Mouse (Mus musculus) erythroblast, adult 5-6 weeks (primary cell): ENCODE measurements around the gene Tcf25. TPM values are rescaled to one million over a fixed set of nuclear protein-coding genes. Genes with fewer than 3 reads are reported as not detected.
A peak's percentile ranks its signal among the peaks of the same experiment; 100 is the strongest.
"Not testable (repeated sequence)": the region's sequence is repeated elsewhere in the genome, so short reads cannot be mapped to it uniquely, and the experiment has no call there.

ENCODE experiments used
- ATAC-seq: replicated peaks from 2 replicates; pipeline ENCODE4 v1.8.0; 2016; ENCODE audit warnings: moderate number of reproducible peaks, mild to moderate bottlenecking, moderate TSS enrichment, inconsistent platforms; ENCODE audit not compliant: poor library complexity, low FRiP score, severe bottlenecking
- total RNA-seq, 2 experiments: library from RNA; stranded (forward) in 1 of 2; stranded (reverse) in 1 of 2; fragments of 150-400 nt in 1 of 2; fragments of 200-764, 138-1000 nt in 1 of 2; gene quantifications; 2 replicates each; pipeline versions ENCODE4 v1.2.3 to v1.2.4; 2015 to 2017; ENCODE audit warnings: low replicate concordance in 2 of 2

Gene Tcf25
- total RNA-seq, 2 experiments from 2014 or later = 19.5 to 45.0 TPM

DNA sequence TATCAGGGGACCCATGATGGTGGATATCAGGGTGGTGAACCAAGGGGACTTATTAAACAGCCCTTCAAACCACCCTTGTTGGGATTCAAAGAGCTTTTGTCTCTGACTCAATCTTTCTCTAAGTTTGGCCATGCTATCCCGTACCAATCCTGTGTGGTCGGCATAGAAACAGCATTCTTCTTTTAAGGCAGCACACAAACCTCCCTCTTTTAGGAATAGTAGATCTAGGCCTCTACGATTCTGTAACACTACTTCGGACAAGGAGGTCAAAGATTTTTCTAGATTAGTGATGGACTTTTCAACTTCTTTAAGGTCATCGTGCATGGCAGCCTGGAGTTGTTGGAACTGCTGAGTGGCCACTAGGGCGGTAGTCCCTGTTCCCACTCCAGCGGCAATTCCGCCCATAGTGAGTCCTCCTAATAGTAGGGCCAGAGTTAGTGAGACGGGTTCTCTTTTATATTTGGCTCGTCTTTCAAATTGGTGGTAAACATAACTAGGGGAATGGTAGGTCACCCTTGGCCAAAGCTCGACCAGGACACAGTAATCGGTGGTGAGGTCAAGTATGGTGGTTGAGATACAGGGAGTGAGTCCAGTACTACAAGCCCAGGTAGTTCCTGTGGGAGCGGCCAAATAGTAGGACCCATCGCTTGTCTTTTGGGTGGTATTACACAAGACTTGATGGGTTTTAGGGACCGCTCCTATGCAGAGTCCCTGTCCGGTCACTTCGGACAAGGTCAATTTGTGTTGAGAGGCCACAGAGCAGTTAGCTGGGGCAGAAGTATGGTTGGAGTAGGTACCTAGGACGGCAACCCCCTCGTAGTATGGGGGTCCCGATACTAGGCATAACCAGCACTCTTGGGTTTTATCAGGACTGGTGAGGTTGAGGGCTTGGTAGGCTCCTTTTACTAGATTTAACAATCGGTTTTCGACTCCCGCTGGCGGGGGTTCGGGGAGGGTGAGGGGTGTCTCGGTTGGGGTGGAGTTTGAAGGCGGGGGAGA is 53.3 kb downstream of the Tcf25 start:
- ATAC-seq = no peak

GRCm38 (mm10) chr8:123427639-123428275 is 54.2 kb downstream of the Tcf25 start:
- no peak for ATAC-seq

DNA sequence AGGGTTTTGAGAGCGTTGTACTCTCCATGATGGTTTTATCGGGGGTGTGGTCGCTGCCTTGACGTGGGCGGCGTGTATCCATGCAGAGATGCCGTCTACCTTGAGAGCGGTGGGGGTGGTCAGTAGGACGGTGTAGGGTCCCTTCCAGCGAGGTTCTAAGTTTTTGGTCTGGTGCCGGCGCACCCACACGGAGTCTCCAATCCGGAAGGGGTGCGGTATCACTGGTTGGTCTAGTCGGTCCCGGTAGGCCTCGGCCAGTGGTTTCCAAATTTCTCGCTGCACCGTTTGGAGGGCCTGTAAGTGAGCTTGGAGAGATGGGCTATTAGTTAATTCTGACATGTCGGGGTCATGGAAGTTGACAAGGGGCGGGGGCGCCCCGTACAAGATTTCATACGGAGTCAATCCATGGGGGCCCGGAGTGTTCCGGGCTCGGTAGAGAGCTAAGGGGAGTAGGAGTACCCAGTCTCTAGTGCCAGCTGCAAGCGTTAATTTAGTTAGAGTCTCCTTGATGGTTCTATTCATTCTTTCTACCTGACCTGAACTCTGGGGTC is 54.9 kb downstream of the Tcf25 start:
- ATAC-seq = no peak

DNA sequence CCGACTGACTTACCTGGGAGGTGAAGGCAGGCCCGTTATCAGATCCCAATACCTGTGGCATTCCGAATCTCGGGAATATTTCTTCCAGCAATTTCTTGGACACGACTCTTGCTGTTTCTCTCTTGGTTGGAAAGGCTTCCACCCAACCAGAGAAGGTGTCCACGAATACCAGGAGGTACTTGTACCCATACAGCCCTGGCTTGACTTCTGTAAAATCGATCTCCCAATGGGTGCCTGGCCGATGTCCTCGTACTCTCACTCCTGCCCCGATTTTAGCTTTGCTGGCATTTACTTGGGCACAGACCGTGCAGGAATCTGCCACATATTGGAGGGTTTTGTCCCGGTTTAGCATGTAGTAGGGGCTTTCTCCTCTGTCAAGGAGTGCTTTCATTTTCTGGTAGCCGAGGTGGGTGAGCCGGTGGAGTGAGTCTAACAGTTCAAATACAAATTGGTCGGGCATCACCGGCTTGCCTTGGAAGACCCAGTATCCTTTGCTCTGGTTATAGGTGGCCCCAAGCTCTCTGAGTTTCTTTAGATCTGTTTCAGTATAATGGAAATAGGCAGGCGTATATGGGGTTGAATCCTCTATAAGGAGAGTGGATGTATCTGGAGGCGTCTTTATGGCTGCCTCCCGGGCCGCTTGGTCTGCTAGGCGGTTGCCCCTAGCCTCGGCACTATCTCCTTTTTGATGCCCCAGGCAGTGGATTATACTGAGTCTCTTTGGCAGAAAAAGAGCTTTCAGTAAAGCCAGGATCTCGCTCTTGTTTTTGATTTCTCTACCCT is 55.6 kb downstream of the Tcf25 start:
- no peak for ATAC-seq

DNA sequence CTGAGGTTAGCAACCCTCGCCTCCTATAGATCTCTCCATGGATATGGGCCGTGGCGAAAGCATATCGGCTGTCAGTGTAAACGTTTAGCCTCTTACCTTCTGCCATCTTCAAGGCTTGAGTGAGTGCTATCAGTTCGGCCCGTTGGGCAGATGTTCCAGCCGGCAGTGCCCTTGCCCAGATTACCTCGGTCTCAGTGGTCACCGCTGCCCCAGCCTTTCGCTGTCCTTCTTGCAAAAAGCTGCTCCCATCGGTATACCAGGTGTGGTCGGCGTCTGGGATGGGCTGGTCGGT is 56.1 kb downstream of the Tcf25 start:
- ATAC-seq = not testable (repeated sequence)

DNA sequence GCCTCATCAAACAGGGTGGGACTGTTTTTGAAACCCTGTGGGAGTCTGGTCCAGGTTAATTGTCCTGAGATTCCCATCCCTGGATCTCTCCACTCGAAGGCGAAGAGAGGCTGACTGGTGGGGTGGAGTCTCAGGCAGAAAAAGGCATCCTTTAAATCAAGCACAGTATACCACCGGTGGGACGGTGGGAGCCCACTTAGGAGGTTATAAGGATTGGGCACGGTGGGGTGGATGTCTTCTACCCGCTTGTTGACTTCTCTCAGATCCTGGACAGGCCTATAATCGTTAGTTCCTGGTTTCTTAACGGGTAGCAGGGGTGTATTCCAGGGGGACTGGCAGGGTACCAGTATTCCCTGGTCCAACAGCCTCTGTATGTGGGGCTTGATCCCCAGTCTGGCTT is 57.4 kb downstream of the Tcf25 start:
- not testable (repeated sequence) for ATAC-seq

DNA sequence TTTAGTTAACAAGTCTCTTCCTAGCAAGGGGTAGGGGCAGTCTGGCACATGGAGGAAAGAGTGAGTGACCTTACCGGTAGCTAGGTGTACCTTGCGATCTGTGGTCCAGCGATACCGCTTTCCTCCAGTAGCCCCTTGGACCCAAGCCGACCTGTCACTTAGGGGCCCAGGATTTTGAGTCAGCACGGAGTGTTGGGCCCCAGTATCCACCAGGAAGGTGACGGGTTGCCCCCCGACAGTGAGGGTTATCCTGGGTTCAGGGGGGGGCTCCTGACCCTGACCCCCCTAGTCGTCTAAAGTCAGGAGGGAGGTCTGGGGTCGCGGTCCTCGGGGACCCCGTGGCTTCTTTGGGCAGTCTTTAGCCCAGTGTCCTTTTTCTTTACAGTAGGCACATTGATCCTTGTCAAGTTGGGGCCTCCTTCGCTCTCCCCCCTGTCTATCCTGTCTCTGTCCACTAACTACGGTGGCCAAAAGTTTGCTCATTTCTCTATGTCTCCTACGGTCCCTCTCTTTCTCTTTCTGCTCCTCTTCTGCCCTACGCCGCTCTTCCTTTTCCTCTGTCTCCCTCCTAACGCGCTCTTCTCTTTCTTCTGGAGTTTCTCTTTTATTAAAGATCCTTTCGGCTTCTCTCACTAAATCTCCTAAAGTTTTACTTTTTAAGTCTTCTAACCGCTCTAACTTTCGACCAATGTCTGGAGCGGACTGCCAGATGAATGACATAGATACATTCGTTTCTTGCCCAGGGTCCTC is 58.2 kb downstream of the Tcf25 start:
- ATAC-seq = no peak

DNA sequence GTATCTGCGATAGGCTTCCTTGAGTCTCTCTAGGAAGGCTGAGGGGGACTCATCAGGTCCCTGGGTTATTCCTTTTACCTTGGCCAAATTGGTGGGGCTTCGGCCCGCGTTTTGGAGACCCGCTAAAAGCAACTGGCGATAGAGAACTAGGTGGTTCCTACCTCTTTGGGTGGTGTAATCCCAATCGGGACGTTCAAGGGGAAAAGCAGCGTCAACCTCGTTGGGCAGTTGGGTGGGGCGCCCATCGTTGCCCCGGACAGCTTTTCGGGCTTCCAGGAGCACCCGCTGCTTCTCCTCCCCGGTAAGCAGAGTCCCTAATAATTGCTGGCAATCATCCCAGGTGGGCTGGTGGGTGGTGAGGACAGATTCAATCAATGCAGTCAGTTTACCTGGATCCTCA is 58.8 kb downstream of the Tcf25 start:
- no peak for ATAC-seq

DNA sequence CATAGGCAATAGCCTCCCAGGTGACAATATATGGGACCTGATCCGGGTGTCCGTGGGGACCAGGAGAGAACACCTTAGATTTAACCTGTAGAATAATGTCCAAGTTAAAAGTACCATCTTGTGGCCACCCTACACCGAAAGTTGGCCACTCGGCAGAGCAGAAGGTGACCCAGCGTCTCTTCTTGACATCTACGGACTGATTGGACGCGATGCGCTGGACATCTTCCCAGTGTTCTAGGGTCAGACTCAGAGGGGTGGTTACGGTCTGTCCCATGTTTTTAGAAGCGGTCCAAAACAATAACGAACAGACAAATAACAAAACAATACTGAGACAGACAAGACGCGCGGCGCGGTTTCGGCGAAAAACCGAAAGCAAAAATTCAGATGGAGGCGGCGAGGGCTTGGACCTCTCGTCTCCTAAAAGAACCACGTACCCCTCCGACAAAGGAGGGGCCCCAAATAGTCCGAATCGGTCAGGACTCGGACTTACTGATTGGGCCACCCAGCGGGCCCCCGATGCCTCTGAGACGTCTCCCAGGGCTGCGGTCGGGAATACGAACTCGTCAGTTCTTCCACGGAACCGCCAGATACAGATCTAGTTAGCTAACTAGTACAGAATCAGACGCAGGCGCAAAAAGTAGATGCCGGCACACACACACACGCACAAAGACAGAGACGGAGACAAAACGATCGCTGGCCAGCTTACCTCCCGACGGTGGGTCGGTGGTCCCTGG is 59.9 kb downstream of the Tcf25 start:
- ATAC-seq = not testable (repeated sequence)

DNA sequence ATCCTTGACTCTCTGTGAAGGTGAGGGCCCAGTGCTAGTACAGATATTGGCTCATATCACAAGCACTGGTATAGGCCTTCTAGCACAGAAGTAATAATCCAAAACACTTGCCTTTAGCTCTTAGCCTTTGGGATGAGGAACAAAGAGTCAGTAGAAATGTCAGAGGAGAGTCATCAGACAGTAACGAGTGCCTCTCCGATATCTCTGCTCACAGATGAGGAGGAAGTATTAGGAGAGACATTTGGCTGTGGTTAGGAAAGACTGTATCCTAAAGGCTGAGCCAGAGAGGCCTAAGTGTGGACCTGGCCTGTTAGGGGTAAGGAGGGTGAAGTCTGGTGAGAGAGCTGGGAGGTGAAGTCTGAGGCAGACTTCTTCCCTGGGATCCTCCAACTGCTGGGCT is 68.2 kb downstream of the Tcf25 start:
- ATAC-seq = no peak

GRCm38 (mm10) chr8:123442351-123442750 is 68.8 kb downstream of the Tcf25 start:
- no peak for ATAC-seq

DNA sequence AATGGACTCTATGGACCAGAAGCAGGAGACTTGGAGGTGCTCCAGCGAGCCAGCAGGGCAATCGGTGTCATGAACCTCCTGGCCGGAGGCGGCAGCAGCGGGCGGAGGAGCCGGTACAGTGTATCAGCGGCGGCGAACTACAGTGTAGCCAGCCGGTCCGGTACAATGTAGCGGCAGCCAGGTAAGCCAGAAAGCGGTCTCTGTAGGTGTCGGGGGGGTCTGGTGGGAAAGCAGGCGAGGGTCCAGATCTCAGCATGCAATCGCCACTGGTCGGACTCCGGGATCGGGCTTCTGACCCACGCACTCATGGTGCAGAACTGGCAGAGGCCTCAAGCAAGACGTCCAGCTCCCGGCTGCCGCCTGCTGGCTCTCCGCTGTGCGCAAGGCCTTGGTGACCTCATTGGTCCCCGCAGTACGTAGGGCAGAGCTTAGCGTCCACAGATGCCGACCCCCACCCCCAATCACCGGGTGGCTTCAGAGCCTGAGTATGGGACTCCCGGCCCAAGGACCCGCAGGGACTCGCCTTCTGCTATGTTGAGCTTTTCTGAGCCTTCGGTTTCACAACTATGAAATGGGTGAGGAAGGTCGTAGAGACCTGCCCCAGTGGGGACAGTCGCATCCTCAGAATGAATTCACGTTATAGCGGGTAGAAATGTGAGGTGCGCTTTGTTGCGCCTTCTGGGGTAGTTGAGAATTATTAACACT is 69.5 kb downstream of the Tcf25 start:
- ATAC-seq = peak; percentile 97

GRCm38 (mm10) chr8:123443576-123443921 is 70.0 kb downstream of the Tcf25 start:
- no peak; the same call in 1 of the 2 replicates for ATAC-seq

- no peak for ATAC-seq
Observed at GRCm38 (mm10) chr8:123444131-123444530, 70.6 kb downstream of the Tcf25 start.

GRCm38 (mm10) chr8:123445981-123446380 is 72.4 kb downstream of the Tcf25 start:
- no peak for ATAC-seq

- ATAC-seq = no peak
Observed at GRCm38 (mm10) chr8:123446799-123447198, 73.2 kb downstream of the Tcf25 start.

- ATAC-seq = peak; percentile 61
Observed at GRCm38 (mm10) chr8:123450783-123451182, 77.2 kb downstream of the Tcf25 start.

GRCm38 (mm10) chr8:123451747-123452146 is 78.2 kb downstream of the Tcf25 start:
- ATAC-seq = not testable (repeated sequence)
